Mouse (Mus musculus): ENCODE measurements around the gene Hist1h2aa.
A peak's percentile ranks its signal among the peaks of the same experiment; 100 is the strongest.

The Hist1h2aa gene

GRCm38 (mm10) chr13:23934211-23934520 is at the start of gene Hist1h2aa:
TSS of gene Hist1h2aa (plus strand) at chr13:23934462.
- DNase-seq (ENCODE audit: low spot score in 2 of 2): no peak

GRCm38 (mm10) chr13:23885540-23885939 is 48.7 kb upstream of the Hist1h2aa start:
- peak in 1 of 2 experiments; percentile 10 for DNase-seq (ENCODE audit: low spot score in 2 of 2)

GRCm38 (mm10) chr13:23887026-23887725 is 47.1 kb upstream of the Hist1h2aa start:
- DNase-seq (ENCODE audit: low spot score in 2 of 2): no peak

GRCm38 (mm10) chr13:23889011-23889605 is 45.2 kb upstream of the Hist1h2aa start:
- DNase-seq (ENCODE audit: low spot score in 2 of 2): no peak

- DNase-seq (ENCODE audit: low spot score in 2 of 2): no peak
These were observed 41.5 kb upstream of the Hist1h2aa start for GRCm38 (mm10) chr13:23892592-23893268.

- no peak for DNase-seq (ENCODE audit: low spot score in 2 of 2)
These were observed 41.0 kb upstream of the Hist1h2aa start for GRCm38 (mm10) chr13:23893269-23893593.

GRCm38 (mm10) chr13:23898242-23898641 is 36.0 kb upstream of the Hist1h2aa start:
- DNase-seq (ENCODE audit: low spot score in 2 of 2): no peak

- no peak for DNase-seq (ENCODE audit: low spot score in 2 of 2)
These were observed 27.4 kb upstream of the Hist1h2aa start for GRCm38 (mm10) chr13:23906906-23907305.

GRCm38 (mm10) chr13:23910121-23910520 is 24.1 kb upstream of the Hist1h2aa start:
- DNase-seq (ENCODE audit: low spot score in 2 of 2): no peak

- no peak for DNase-seq (ENCODE audit: low spot score in 2 of 2)
These were observed 22.9 kb upstream of the Hist1h2aa start for GRCm38 (mm10) chr13:23911335-23911734.

- DNase-seq (ENCODE audit: low spot score in 2 of 2): no peak
These were observed 20.4 kb upstream of the Hist1h2aa start for GRCm38 (mm10) chr13:23913791-23914306.

- no peak for DNase-seq (ENCODE audit: low spot score in 2 of 2)
These were observed 19.7 kb upstream of the Hist1h2aa start, which contains the start of gene Slc17a4 for GRCm38 (mm10) chr13:23914376-23915167. TSS of gene Slc17a4 (minus strand) at chr13:23915009.

- DNase-seq (ENCODE audit: low spot score in 2 of 2): no peak
These were observed 18.1 kb upstream of the Hist1h2aa start for GRCm38 (mm10) chr13:23916132-23916531.

- no peak for DNase-seq (ENCODE audit: low spot score in 2 of 2)
These were observed 16.6 kb upstream of the Hist1h2aa start for GRCm38 (mm10) chr13:23917674-23918073.

- DNase-seq (ENCODE audit: low spot score in 2 of 2): no peak
These were observed 8.5 kb upstream of the Hist1h2aa start for GRCm38 (mm10) chr13:23925792-23926191.

GRCm38 (mm10) chr13:23928637-23929036 is 5.6 kb upstream of the Hist1h2aa start:
- DNase-seq (ENCODE audit: low spot score in 2 of 2): no peak

- no peak for DNase-seq (ENCODE audit: low spot score in 2 of 2)
These were observed 3.8 kb upstream of the Hist1h2aa start for GRCm38 (mm10) chr13:23930461-23930860.

- DNase-seq (ENCODE audit: low spot score in 2 of 2): no peak
These were observed 3.4 kb upstream of the Hist1h2aa start for GRCm38 (mm10) chr13:23930904-23931303.

- no peak for DNase-seq (ENCODE audit: low spot score in 2 of 2)
These were observed 646 bp upstream of the Hist1h2aa start, which contains the start of gene Hist1h2ba for GRCm38 (mm10) chr13:23933421-23934210. TSS of gene Hist1h2ba (minus strand) at chr13:23934156.

GRCm38 (mm10) chr13:23938699-23939098 is 4.4 kb downstream of the Hist1h2aa start:
- DNase-seq (ENCODE audit: low spot score in 2 of 2): no peak

GRCm38 (mm10) chr13:23940291-23940690 is 6.0 kb downstream of the Hist1h2aa start:
- no peak for DNase-seq (ENCODE audit: low spot score in 2 of 2)

Data from spleen, postnatal 14 days (tissue).